Mouse (Mus musculus) embryonic facial prominence, embryonic 15.5 days (tissue): ENCODE results near the gene Nufip2. TPM values are rescaled to one million over a fixed set of nuclear protein-coding genes. Genes with fewer than 3 reads are reported as not detected.

Source experiments
- ATAC-seq: fragments of 200-750 bp; cut with Nextera tagmentation; 2 replicates; pipeline ENCODE4 v1.8.0; 2017; ENCODE audit warnings: low read depth, moderate TSS enrichment; ENCODE audit not compliant: insufficient number of reproducible peaks, low FRiP score, low TSS enrichment
- H3K27ac ChIP-seq: fragments of 300-500 bp; sonication (generic); replicated peaks from 2 replicates; pipeline ENCODE4 v1.5.1; 2015; ENCODE audit warnings: mild to moderate bottlenecking, inconsistent platforms
- H3K27me3 ChIP-seq: fragments of 300-500 bp; sonication (generic); 2 replicates; pipeline ENCODE4 v1.6.1; 2015; ENCODE audit warnings: inconsistent platforms
- H3K36me3 ChIP-seq: fragments of 300-500 bp; sonication (generic); 2 replicates; pipeline ENCODE4 v1.6.1; 2015; ENCODE audit warnings: mild to moderate bottlenecking, inconsistent platforms
- H3K4me1 ChIP-seq: fragments of 300-500 bp; sonication (generic); 2 replicates; pipeline ENCODE4 v1.6.1; 2015; ENCODE audit warnings: inconsistent platforms
- H3K4me2 ChIP-seq: fragments of 300-500 bp; sonication (generic); replicated peaks from 2 replicates; pipeline ENCODE4 v1.6.1; 2015; ENCODE audit warnings: mild to moderate bottlenecking, inconsistent platforms
- H3K4me3 ChIP-seq: fragments of 300-500 bp; sonication (generic); replicated peaks from 2 replicates; pipeline ENCODE4 v1.5.1; 2015; ENCODE audit warnings: mild to moderate bottlenecking, inconsistent platforms
- H3K9ac ChIP-seq: fragments of 300-500 bp; sonication (generic); 2 replicates; pipeline ENCODE4 v1.6.1; 2015; ENCODE audit warnings: inconsistent platforms
- H3K9me3 ChIP-seq: fragments of 300-500 bp; sonication (generic); replicated peaks from 2 replicates; pipeline ENCODE4 v1.6.1; 2016; ENCODE audit warnings: inconsistent platforms
- WGBS: fragments of 180-500 bp; shearing (Covaris S2); methylation state at CpG from one replicate; pipeline ENCODE4 v1.1.7; 2015; 5-methylcytosine and 5-hydroxymethylcytosine counted together
- polyA plus RNA-seq: library from polyadenylated mRNA; unstranded; fragments of >200 nt; fragmentation: Nextera tagmentation; extraction: Ambion mirVana; gene quantifications from 2 replicates; pipeline ENCODE4 v1.2.1, GENCODE M21; 2015

Nufip2 gene
- polyA plus RNA-seq, 1 experiment from 2014 or later = 5.1 TPM

DNA sequence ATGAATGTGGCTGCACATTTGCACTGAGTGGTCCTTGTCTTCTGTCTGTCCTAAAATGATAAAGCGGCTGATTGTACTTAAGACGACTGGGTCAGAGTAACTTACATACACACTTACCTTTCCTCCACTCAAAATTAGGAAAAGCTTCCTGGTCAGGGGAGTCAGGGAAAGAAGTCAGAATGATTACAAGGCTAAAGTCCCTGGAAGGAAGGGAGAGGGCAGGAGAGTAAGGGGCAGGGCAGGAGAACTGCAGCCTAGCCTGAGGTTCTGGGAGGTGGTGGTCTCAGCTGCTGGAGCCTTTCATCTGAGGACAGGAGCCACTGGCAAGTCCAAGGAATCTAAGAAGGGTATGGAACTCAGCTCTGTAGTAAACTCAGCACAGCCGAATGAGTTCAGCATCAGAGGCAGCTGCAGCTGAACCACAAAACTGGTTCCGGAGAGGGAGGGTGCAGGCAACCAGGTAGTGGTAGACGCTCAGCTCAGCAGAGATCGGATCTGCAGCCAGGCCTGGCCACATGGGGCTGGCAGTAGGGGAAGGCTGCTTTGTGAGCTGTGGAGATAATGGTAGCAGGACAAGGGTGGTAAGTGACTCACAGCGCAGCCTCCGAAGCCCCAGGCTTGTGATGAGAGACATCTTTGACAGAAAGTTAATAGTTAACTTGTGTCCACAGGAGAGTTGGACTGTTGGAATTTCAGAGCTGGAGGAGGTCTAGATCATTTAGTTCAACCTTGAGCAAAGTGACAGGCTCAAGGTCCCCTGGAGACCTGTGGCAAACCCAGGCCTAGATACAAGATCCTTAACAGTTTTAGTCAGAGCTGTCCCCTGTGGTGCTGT, 86.1 kb downstream of the Nufip2 start:
- 0 out of 2 replicates have a peak, but pooled peaks cover under 1% of the 10 kb centered on the region for H3K36me3 ChIP-seq
- no peak overlapping the region for H3K27ac ChIP-seq
- no peak for ATAC-seq
- no peak overlapping the region for H3K9ac ChIP-seq
- no peaks in the 10 kb centered on the region for H3K9me3 ChIP-seq
- no peak overlapping the region for H3K4me2 ChIP-seq
- H3K27me3 ChIP-seq = no peaks in the 10 kb centered on the region
- peaks cover 7% of the 10 kb centered on the region; the same call in 1 of the 2 replicates for H3K4me1 ChIP-seq
- H3K4me3 ChIP-seq = no peak overlapping the region
- 63% methylated on average over 8 of the region's 8 CpGs for WGBS

GRCm38 (mm10) chr11:77775701-77776400, 89.9 kb downstream of the Nufip2 start:
- H3K4me1 ChIP-seq = peaks cover 7% of the 10 kb centered on the region; the same call in 1 of the 2 replicates

DNA sequence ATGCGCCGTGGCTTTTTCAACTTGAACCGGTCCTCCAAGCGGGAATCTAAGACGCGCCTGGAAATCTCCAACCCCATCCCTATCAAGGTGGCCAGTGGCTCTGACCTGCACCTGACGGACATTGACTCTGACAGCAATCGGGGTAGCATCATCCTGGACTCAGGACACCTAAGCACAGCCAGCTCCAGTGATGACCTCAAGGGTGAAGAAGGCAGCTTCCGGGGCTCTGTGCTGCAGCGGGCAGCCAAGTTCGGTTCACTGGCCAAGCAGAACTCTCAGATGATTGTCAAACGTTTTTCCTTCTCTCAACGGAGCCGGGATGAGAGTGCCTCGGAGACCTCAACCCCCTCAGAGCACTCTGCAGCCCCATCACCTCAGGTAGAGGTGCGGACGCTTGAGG, 91.5 kb downstream of the Nufip2 start:
- WGBS = 93% methylated on average over 17 of the region's 17 CpGs
- ATAC-seq = no peak
- no peak overlapping the region for H3K9ac ChIP-seq
- H3K9me3 ChIP-seq = no peaks in the 10 kb centered on the region
- no peak overlapping the region for H3K27ac ChIP-seq
- no peak overlapping the region for H3K4me2 ChIP-seq
- H3K27me3 ChIP-seq = no peaks in the 10 kb centered on the region
- H3K4me3 ChIP-seq = no peak overlapping the region
- peaks cover 16% of the 10 kb centered on the region; the same call in 1 of the 2 replicates for H3K4me1 ChIP-seq
- peaks cover 14% of the 10 kb centered on the region for H3K36me3 ChIP-seq

More at GRCm38 (mm10) chr11:77775701-77776400, 89.9 kb downstream of the Nufip2 start:
- H3K9ac ChIP-seq = no peak overlapping the region
- 24% methylated on average over 9 of the region's 9 CpGs for WGBS
- ATAC-seq = no peak
- H3K36me3 ChIP-seq = peaks cover 14% of the 10 kb centered on the region
- no peak overlapping the region for H3K27ac ChIP-seq
- no peak overlapping the region for H3K4me2 ChIP-seq
- H3K9me3 ChIP-seq = no peaks in the 10 kb centered on the region
- no peaks in the 10 kb centered on the region for H3K27me3 ChIP-seq
- H3K4me3 ChIP-seq = no peak overlapping the region

- H3K4me3 ChIP-seq = no peak overlapping the region
- H3K27ac ChIP-seq = no peak overlapping the region
- no peaks in the 10 kb centered on the region for H3K9me3 ChIP-seq
- H3K4me1 ChIP-seq = peaks cover 19% of the 10 kb centered on the region
- no peak overlapping the region for H3K9ac ChIP-seq
- H3K36me3 ChIP-seq = peaks cover 14% of the 10 kb centered on the region
- H3K4me2 ChIP-seq = no peak overlapping the region
- WGBS = 91% methylated on average over 17 of the region's 17 CpGs
- H3K27me3 ChIP-seq = no peaks in the 10 kb centered on the region
- no peak for ATAC-seq
These were observed 92.0 kb downstream of the Nufip2 start for GRCm38 (mm10) chr11:77777937-77778336.

GRCm38 (mm10) chr11:77779240-77779639, 93.3 kb downstream of the Nufip2 start:
- Histone ChIP-seq H3K9me3 (no peaks in the 10 kb centered on the region), H3K4me1 (peaks cover 32% of the 10 kb centered on the region), H3K4me3 (no peak overlapping the region), H3K4me2 (no peak overlapping the region), H3K9ac (no peak overlapping the region), H3K27me3 (no peaks in the 10 kb centered on the region), H3K27ac (no peak overlapping the region), H3K36me3 (peaks cover 14% of the 10 kb centered on the region)
- 84% methylated on average over 1 of the region's 1 CpGs for WGBS
- no peak for ATAC-seq

DNA sequence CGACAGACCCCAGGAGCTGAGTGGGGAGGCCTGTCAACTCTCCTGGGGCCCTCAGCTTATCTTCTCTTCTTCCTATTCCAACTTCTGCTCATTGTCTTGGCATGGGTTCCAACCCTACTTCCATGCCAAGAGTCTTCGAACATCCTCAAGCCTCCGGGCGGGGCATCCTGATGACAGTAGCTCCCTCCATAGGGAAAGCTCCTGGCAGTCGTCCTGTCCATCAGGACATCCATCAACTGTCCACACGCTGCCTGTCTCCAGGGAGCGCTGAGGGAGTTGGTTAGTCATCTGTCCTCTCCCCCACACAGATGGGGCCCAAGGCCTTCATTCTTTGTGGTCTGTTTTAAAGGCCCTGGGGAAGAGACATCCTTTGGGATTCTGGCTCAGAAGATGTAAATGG, 95.1 kb downstream of the Nufip2 start:
- 71% methylated on average over 7 of the region's 7 CpGs for WGBS
- Histone ChIP-seq H3K9ac (no peak overlapping the region), H3K4me1 (peaks cover 44% of the 10 kb centered on the region), H3K4me2 (no peak overlapping the region), H3K9me3 (no peaks in the 10 kb centered on the region), H3K27me3 (no peaks in the 10 kb centered on the region), H3K36me3 (peaks cover 14% of the 10 kb centered on the region), H3K4me3 (no peak overlapping the region), H3K27ac (no peak overlapping the region)
- no peak for ATAC-seq

DNA sequence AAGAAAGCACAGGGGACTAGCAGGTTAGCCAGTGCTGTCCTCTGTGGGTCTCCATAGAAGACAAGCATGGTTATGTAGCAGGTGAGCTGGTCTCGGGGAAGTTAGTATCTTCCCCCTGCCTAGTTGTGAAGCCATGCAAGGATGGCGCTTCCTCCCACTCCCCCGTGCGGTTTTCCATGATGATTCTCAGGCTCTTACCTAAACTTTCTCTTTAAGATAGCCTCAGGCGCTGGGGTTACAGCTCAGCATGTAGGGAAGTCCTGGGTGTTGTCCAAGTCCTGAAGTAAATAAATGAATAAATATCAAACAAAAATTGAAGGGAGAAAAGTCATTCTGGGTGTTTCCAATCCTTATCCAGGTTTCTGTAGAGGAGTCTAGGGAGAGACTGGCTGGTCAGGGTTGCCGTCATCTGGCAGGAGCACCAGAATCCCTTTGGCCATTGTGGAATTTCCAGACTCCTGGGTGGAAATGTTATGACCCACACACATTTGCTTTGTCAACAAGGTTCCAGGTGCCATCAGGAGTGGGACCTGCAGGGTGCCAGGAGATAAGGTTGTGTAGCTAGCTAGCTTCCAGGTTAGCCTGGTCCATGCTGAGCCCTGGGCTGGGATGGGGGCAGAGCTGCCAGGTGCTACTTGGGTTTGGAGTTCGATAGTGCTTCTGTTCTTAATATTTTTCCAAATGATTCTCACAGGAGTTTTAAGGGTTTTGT, 96.3 kb downstream of the Nufip2 start:
- Histone ChIP-seq H3K36me3 (peaks cover 12% of the 10 kb centered on the region), H3K27ac (0 out of 2 replicates have a peak overlapping the region, but pooled peaks have one; percentile 89), H3K4me1 (peaks cover 51% of the 10 kb centered on the region), H3K9me3 (no peaks in the 10 kb centered on the region), H3K27me3 (no peaks in the 10 kb centered on the region), H3K4me3 (no peak overlapping the region), H3K9ac (no peak overlapping the region), H3K4me2 (no peak overlapping the region)
- no peak for ATAC-seq
- WGBS = 80% methylated on average over 7 of the region's 7 CpGs

GRCm38 (mm10) chr11:77783211-77783746, 97.3 kb downstream of the Nufip2 start:
- Histone ChIP-seq H3K4me1 (peaks cover 51% of the 10 kb centered on the region), H3K4me2 (peak overlapping the region; percentile 25; the same call in 1 of the 2 replicates), H3K27me3 (no peaks in the 10 kb centered on the region), H3K27ac (peak overlapping the region; percentile 89), H3K36me3 (peaks cover 2% of the 10 kb centered on the region), H3K9ac (no peak overlapping the region), H3K9me3 (no peaks in the 10 kb centered on the region), H3K4me3 (no peak overlapping the region)
- peak; percentile 77 for ATAC-seq
- WGBS = 32% methylated on average over 10 of the region's 10 CpGs

DNA sequence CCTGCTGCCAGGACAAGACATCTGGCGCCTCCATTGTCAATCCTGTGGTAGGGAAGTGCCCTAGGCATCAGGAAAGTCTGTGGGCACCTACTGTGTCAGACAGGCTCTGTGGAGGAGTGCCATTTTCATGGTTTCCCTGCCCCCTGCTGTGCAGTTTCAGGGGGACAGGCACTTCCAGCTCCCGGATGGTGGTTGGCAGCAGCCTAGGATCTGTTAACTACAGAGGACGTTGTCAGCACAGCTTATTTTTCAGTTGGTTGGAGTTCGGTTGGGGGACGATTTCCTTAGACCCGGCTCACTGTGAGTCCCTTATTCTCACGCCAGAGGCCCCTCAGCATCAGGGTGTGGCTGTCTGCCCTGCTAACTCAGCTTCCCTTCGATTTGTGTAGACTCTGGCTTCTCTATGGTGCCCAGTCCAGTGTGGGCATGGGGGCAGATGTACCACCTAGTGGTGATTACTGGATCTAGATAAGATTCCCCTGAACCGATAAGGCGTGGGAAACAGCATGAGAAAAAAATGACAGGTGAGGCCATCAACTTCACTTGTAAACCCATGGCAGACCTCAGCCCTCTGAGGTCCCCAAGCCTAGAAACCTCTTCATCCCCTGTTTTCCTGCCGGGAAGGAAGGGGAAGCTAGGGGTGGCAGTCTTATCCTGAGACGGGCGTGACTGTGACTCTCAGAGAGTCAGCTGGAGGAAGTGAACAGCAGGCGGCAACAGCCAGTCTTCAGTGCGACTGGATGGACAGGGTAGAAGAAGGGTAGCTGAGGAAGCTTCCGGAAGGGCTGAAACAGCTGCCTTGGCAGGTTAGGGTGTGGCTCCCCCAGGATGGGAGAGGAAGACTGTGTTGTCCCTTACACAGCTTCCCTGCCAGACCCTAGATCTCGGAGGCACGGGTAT, 98.0 kb downstream of the Nufip2 start:
- Histone ChIP-seq H3K4me2 (peak overlapping the region; percentile 25; the same call in 1 of the 2 replicates), H3K9ac (no peak overlapping the region)
- ATAC-seq = peak; percentile 53

GRCm38 (mm10) chr11:77784894-77785293, 98.9 kb downstream of the Nufip2 start:
- Histone ChIP-seq H3K4me1 (peaks cover 54% of the 10 kb centered on the region), H3K36me3 (no peaks in the 10 kb centered on the region), H3K4me3 (no peak overlapping the region), H3K9me3 (no peaks in the 10 kb centered on the region), H3K9ac (no peak overlapping the region), H3K27ac (peak overlapping the region; percentile 89), H3K27me3 (no peaks in the 10 kb centered on the region), H3K4me2 (no peak overlapping the region)
- 76% methylated on average over 9 of the region's 9 CpGs for WGBS
- ATAC-seq = no peak

More for the DNA sequence above, 98.0 kb downstream of the Nufip2 start:
- Histone ChIP-seq H3K4me3 (no peak overlapping the region), H3K9me3 (no peaks in the 10 kb centered on the region), H3K36me3 (no peaks in the 10 kb centered on the region), H3K27me3 (no peaks in the 10 kb centered on the region), H3K4me1 (peaks cover 51% of the 10 kb centered on the region), H3K27ac (peak overlapping the region; percentile 89)
- WGBS = 34% methylated on average over 18 of the region's 18 CpGs
